Mouse (Mus musculus) intestine, embryonic 15.5 days (tissue): ENCODE data around the gene Olfr718-ps1. TPM values are rescaled to one million over a fixed set of nuclear protein-coding genes. Genes with fewer than 3 reads are reported as not detected.
A peak's percentile ranks its signal among the peaks of the same experiment; 100 is the strongest.

Source experiments
- ATAC-seq: fragments of 200-750 bp; cut with Nextera tagmentation; 2 replicates; pipeline ENCODE4 v1.8.0; 2017; ENCODE audit warnings: moderate TSS enrichment, moderate library complexity
- H3K27ac ChIP-seq: fragments of 300-500 bp; sonication (generic); 2 replicates; pipeline ENCODE4 v1.5.1; 2015; ENCODE audit warnings: mild to moderate bottlenecking, inconsistent platforms
- H3K27me3 ChIP-seq: fragments of 300-500 bp; sonication (generic); replicated peaks from 2 replicates; pipeline ENCODE4 v1.6.1; 2015; ENCODE audit warnings: inconsistent platforms
- H3K36me3 ChIP-seq: fragments of 300-500 bp; sonication (generic); 2 replicates; pipeline ENCODE4 v1.6.1; 2015; ENCODE audit warnings: inconsistent platforms
- H3K4me1 ChIP-seq: fragments of 300-500 bp; sonication (generic); replicated peaks from 2 replicates; pipeline ENCODE4 v1.6.1; 2015; ENCODE audit warnings: inconsistent platforms
- H3K4me2 ChIP-seq: fragments of 300-500 bp; sonication (generic); replicated peaks from 2 replicates; pipeline ENCODE4 v1.6.1; 2015; ENCODE audit warnings: mild to moderate bottlenecking, inconsistent platforms
- H3K4me3 ChIP-seq: fragments of 300-500 bp; sonication (generic); replicated peaks from 2 replicates; pipeline ENCODE4 v1.5.1; 2015; ENCODE audit warnings: inconsistent platforms
- H3K9ac ChIP-seq: fragments of 300-500 bp; sonication (generic); 2 replicates; pipeline ENCODE4 v1.6.1; 2015; ENCODE audit warnings: inconsistent platforms
- H3K9me3 ChIP-seq: fragments of 300-500 bp; sonication (generic); 2 replicates; pipeline ENCODE4 v1.6.1; 2016; ENCODE audit warnings: inconsistent platforms
- WGBS: fragments of 180-500 bp; shearing (Covaris S2); methylation state at CpG from one replicate; pipeline ENCODE4 v1.1.7; 2015; 5-methylcytosine and 5-hydroxymethylcytosine counted together
- polyA plus RNA-seq: library from polyadenylated mRNA; unstranded; fragments of >200 nt; fragmentation: Nextera tagmentation; extraction: Ambion mirVana; gene quantifications from 2 replicates; pipeline ENCODE4 v1.2.1, GENCODE M21; 2015

Gene Olfr718-ps1
- polyA plus RNA-seq, 1 experiment from 2014 or later = 0.03 TPM

GRCm38 (mm10) chr5:143125601-143126000 is 21.8 kb downstream of the Olfr718-ps1 start:
- WGBS = 64% methylated on average over 7 of the region's 7 CpGs
- Histone ChIP-seq H3K4me2 (no peak overlapping the region), H3K4me3 (no peak overlapping the region), H3K36me3 (no peaks in the 10 kb centered on the region), H3K4me1 (no peaks in the 10 kb centered on the region), H3K27me3 (no peaks in the 10 kb centered on the region), H3K9ac (no peak overlapping the region), H3K27ac (no peak overlapping the region), H3K9me3 (no peaks in the 10 kb centered on the region)
- ATAC-seq = no peak

- no peaks in the 10 kb centered on the region for H3K27me3 ChIP-seq
- no peaks in the 10 kb centered on the region for H3K36me3 ChIP-seq
- H3K9me3 ChIP-seq = no peaks in the 10 kb centered on the region
- no peaks in the 10 kb centered on the region for H3K4me1 ChIP-seq
- no peak overlapping the region for H3K27ac ChIP-seq
- 82% methylated on average over 4 of the region's 4 CpGs for WGBS
- ATAC-seq = no peak
- H3K9ac ChIP-seq = no peak overlapping the region
- no peak overlapping the region for H3K4me2 ChIP-seq
- no peak overlapping the region for H3K4me3 ChIP-seq
These were observed 22.5 kb downstream of the Olfr718-ps1 start for GRCm38 (mm10) chr5:143124805-143125378.

- H3K4me1 ChIP-seq = no peaks in the 10 kb centered on the region
- ATAC-seq = no peak
- no peak overlapping the region for H3K27ac ChIP-seq
- 24% methylated on average over 1 of the region's 1 CpGs for WGBS
- no peaks in the 10 kb centered on the region for H3K9me3 ChIP-seq
- H3K9ac ChIP-seq = no peak overlapping the region
- H3K27me3 ChIP-seq = no peaks in the 10 kb centered on the region
- no peak overlapping the region for H3K4me2 ChIP-seq
- H3K4me3 ChIP-seq = no peak overlapping the region
- no peaks in the 10 kb centered on the region for H3K36me3 ChIP-seq
These were observed 24.7 kb downstream of the Olfr718-ps1 start for GRCm38 (mm10) chr5:143122673-143123072.

GRCm38 (mm10) chr5:143122125-143122524 is 25.3 kb downstream of the Olfr718-ps1 start:
- Histone ChIP-seq H3K27me3 (no peaks in the 10 kb centered on the region), H3K4me1 (no peaks in the 10 kb centered on the region), H3K9me3 (no peaks in the 10 kb centered on the region), H3K4me3 (no peak overlapping the region), H3K9ac (no peak overlapping the region), H3K4me2 (no peak overlapping the region), H3K36me3 (no peaks in the 10 kb centered on the region), H3K27ac (no peak overlapping the region)
- 75% methylated on average over 8 of the region's 8 CpGs for whole genome bisulfite sequencing
- no peak for ATAC-seq

GRCm38 (mm10) chr5:143112281-143113246 is 34.8 kb downstream of the Olfr718-ps1 start, which contains the start of gene Rnf216:
TSS of gene Rnf216 (minus strand) at chr5:143112994.
- Histone ChIP-seq H3K27ac (peak within 1 kb of the TSS; percentile 90), H3K36me3 (no peaks in the 10 kb centered on the region), H3K4me2 (peak within 1 kb of the TSS; percentile 77), H3K4me3 (peak within 1 kb of the TSS; percentile 79), H3K9me3 (no peaks in the 10 kb centered on the region), H3K9ac (peak within 1 kb of the TSS; percentile 91), H3K4me1 (peaks cover 9% of the 10 kb centered on the region), H3K27me3 (no peaks in the 10 kb centered on the region)
- peak; percentile 98 for ATAC-seq
- under 1% methylated on average over 106 of the region's 110 CpGs for WGBS

- H3K4me2 ChIP-seq = no peak overlapping the region
- H3K4me3 ChIP-seq = no peak overlapping the region
- H3K27me3 ChIP-seq = no peaks in the 10 kb centered on the region
- H3K9ac ChIP-seq = no peak overlapping the region
- no peak for ATAC-seq
- peaks cover 8% of the 10 kb centered on the region for H3K4me1 ChIP-seq
- no peaks in the 10 kb centered on the region for H3K36me3 ChIP-seq
- no peak overlapping the region for H3K27ac ChIP-seq
- 85% methylated on average over 3 of the region's 3 CpGs for WGBS
- no peaks in the 10 kb centered on the region for H3K9me3 ChIP-seq
These were observed 40.5 kb downstream of the Olfr718-ps1 start for GRCm38 (mm10) chr5:143106842-143107241.

- no peak for ATAC-seq
- H3K27ac ChIP-seq = no peak overlapping the region
- H3K4me2 ChIP-seq = no peak overlapping the region
- H3K36me3 ChIP-seq = no peaks in the 10 kb centered on the region
- no peaks in the 10 kb centered on the region for H3K27me3 ChIP-seq
- no peaks in the 10 kb centered on the region for H3K9me3 ChIP-seq
- 89% methylated on average over 2 of the region's 2 CpGs for WGBS
- peaks cover 8% of the 10 kb centered on the region; the same call in 1 of the 2 replicates for H3K4me1 ChIP-seq
- no peak overlapping the region for H3K4me3 ChIP-seq
- no peak overlapping the region for H3K9ac ChIP-seq
These were observed 44.1 kb downstream of the Olfr718-ps1 start for GRCm38 (mm10) chr5:143103231-143103630.

- 74% methylated on average over 1 of the region's 1 CpGs for WGBS
- no peaks in the 10 kb centered on the region for H3K36me3 ChIP-seq
- no peak overlapping the region for H3K4me3 ChIP-seq
- peaks cover 8% of the 10 kb centered on the region; the same call in 1 of the 2 replicates for H3K4me1 ChIP-seq
- no peak overlapping the region for H3K9ac ChIP-seq
- H3K27me3 ChIP-seq = no peaks in the 10 kb centered on the region
- ATAC-seq = no peak
- no peak overlapping the region for H3K4me2 ChIP-seq
- no peak overlapping the region for H3K27ac ChIP-seq
- H3K9me3 ChIP-seq = no peaks in the 10 kb centered on the region
These were observed 45.8 kb downstream of the Olfr718-ps1 start for GRCm38 (mm10) chr5:143101626-143102025.

- Histone ChIP-seq H3K27me3 (no peaks in the 10 kb centered on the region), H3K4me1 (no peaks in the 10 kb centered on the region), H3K9ac (no peak overlapping the region), H3K27ac (no peak overlapping the region), H3K9me3 (no peaks in the 10 kb centered on the region), H3K4me2 (no peak overlapping the region), H3K4me3 (no peak overlapping the region), H3K36me3 (peaks cover 3% of the 10 kb centered on the region; the same call in 1 of the 2 replicates)
- no peak for ATAC-seq
- 87% methylated on average over 7 of the region's 7 CpGs for WGBS
These were observed 52.1 kb downstream of the Olfr718-ps1 start for GRCm38 (mm10) chr5:143095256-143095655.

- Histone ChIP-seq H3K4me1 (no peaks in the 10 kb centered on the region), H3K27me3 (no peaks in the 10 kb centered on the region), H3K4me2 (no peak overlapping the region), H3K9me3 (no peaks in the 10 kb centered on the region), H3K4me3 (no peak overlapping the region), H3K36me3 (peaks cover 6% of the 10 kb centered on the region), H3K9ac (no peak overlapping the region), H3K27ac (no peak overlapping the region)
- 58% methylated on average over 3 of the region's 3 CpGs for WGBS
- no peak for ATAC-seq
These were observed 54.5 kb downstream of the Olfr718-ps1 start for GRCm38 (mm10) chr5:143092891-143093290.

- Histone ChIP-seq H3K27me3 (no peaks in the 10 kb centered on the region), H3K27ac (no peak overlapping the region), H3K4me1 (no peaks in the 10 kb centered on the region), H3K9me3 (no peaks in the 10 kb centered on the region), H3K4me2 (no peak overlapping the region), H3K4me3 (no peak overlapping the region), H3K9ac (no peak overlapping the region), H3K36me3 (peaks cover 32% of the 10 kb centered on the region)
- no peak for ATAC-seq
- 68% methylated on average over 4 of the region's 4 CpGs for WGBS
These were observed 62.5 kb downstream of the Olfr718-ps1 start for GRCm38 (mm10) chr5:143084898-143085297.
